13 mouse cellular contexts compared by ENCODE assay signal in genomic region chr6:140396687-140397086, GRCm38 (mm10).
"Had no signal": no experiment of that assay in that cellular context is flagged by ENCODE, and none has a peak within 500 bp of the region (broad histone marks: within the 10 kb centered on the region; RNA-seq: fewer than 3 reads in every experiment).

No protein-coding gene starts in this region.

- DNase-seq: lung, adult 18-20 months; lung, embryonic 14.5 days; lung, postnatal 10 days; lung, postnatal 4 days; midbrain, embryonic 14.5 days; retina, postnatal 1 day; right cerebral cortex, adult 18-20 months; right cerebral cortex, postnatal 25 days; right cerebral cortex, postnatal 4 days; spleen, adult 18-20 months; thymus, adult 2 months; thymus, postnatal 25 days; thymus, postnatal 4 days had no signal
